Mouse (Mus musculus): ENCODE results near the gene Plpp1.

Plpp1 gene

DNA sequence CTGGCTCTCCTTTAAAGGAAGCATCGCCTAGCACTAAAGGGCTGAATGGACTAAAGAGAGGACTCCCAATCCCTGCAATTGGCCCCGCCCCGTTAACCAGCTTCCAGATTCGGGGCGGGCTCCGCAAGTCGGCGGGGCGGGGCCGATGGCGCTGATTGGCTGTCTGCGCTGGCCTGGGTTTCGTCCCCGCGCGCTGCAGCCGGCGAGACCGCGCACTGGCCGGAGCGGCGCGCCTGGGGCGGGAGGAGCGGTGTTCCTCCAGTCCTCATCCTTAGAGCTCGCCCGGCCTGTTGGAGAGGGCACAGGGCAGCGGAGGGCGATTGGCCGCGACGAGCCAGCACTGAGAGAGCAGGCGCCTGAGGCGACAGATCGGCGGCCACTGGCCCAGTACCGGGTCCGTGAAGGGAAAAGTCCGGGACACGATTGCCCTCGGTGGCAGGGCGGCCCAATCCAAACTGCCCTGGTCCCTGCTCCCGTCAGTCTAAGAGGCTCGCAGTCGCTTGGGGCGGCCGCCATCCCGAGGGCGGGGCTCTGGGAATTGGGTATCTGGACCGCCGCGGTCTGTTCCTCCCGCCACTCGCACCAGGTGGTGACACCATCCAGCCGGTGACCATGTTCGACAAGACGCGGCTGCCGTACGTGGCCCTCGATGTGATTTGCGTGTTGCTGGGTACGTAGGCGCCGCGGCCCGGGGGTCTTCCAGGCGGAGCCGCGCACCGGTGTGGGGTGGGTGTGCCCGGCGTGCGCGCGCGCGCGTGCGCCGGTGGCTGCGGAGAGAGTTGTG lies at the start of gene Plpp1:
Gene Plpp1 (plus strand): TSS at position 196 of the 784 bp plus-strand sequence.
- Histone ChIP-seq H3K27me3 (ENCODE audit: control insufficient read depth, insufficient read depth, low read length, poor library complexity, severe bottlenecking) (no peaks in the 10 kb centered on the region), H3K36me3 (ENCODE audit: control insufficient read depth, insufficient read depth, low read length, poor library complexity, severe bottlenecking) (no peaks in the 10 kb centered on the region)
- peak; percentile 70 for DNase-seq (ENCODE audit: low read depth, low spot score)

DNA sequence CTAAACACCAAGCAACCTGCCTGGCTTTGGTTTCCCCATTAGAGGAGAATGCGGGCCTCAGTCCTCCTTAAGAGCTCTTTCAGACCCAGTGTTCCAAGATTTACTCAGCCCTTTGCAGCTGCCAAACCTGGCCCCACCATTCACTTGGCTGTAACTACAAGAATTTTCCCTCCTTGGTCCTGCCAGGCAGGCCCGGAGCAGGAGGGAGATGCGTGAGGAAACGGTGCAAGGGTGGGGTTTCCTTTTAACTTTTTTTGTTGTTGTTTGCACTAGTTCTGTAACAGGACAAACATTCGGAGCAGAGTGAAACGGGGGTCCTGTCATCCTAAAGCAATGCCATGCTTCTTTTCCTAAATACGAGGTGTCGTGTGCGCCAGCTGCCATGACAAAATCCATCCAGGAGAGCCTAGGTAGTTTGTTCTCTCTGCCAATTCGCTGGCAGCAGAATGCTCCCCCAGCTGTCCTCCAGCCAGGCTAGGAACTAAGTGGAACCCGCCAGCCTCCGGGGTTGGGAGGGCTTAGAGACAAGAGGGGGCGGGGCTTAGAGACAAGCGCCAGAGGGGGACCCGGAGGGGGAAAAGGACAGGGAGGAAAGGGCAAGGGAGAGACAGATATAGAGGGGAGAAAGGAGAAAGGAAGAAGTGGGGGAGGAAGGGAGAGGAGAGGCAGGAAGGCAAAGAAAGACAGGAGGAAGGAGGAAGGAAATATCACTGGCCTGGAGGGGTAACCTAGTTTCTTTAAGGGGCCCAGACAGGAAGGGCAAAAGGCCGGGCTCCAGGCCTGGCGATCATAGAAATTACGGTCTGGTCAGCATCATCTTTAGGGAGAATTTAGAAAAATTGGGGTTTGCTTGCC lies 48.9 kb upstream of the Plpp1 start:
- no peaks in the 10 kb centered on the region for H3K27me3 ChIP-seq (ENCODE audit: control insufficient read depth, insufficient read depth, low read length, poor library complexity, severe bottlenecking)
- peak; percentile 40 for DNase-seq (ENCODE audit: low read depth, low spot score)
- H3K36me3 ChIP-seq (ENCODE audit: control insufficient read depth, insufficient read depth, low read length, poor library complexity, severe bottlenecking) = no peaks in the 10 kb centered on the region

DNA sequence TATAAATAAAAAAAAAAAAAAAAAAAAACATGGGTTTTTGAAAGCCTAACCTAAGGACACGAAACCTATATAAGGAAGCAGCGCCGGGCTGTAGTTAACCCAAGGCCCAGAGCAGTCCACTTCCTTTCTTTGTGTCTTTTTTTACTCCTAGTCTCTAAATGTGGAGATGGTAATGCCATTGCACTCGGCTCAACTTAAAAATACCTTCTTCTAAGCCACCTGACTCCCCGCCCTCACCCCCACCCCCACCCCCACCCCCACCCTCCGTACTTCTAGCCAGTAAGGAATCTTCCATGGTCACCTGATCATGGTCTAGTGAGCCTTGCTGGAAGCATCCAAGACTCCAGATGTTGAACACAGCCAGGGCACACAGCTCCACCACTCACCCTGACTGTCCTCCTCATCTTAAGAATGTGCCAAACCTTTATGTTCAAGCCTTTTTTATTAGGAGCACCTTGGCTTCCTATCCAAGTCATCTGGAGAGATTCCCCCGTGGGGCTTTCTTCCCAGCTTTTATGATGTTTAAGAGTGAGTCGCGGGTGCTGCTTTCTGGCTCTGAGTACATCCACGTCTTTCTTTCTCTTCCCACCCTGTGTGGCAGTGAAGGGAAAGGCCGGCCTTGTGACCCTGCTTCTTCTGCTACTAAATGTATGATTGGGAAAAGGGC lies 48.1 kb upstream of the Plpp1 start:
- Histone ChIP-seq H3K27me3 (ENCODE audit: control insufficient read depth, insufficient read depth, low read length, poor library complexity, severe bottlenecking) (no peaks in the 10 kb centered on the region), H3K36me3 (ENCODE audit: control insufficient read depth, insufficient read depth, low read length, poor library complexity, severe bottlenecking) (no peaks in the 10 kb centered on the region)
- peak; percentile 42 for DNase-seq (ENCODE audit: low read depth, low spot score)

GRCm38 (mm10) chr13:112753522-112753921 lies 47.1 kb upstream of the Plpp1 start:
- Histone ChIP-seq H3K27me3 (ENCODE audit: control insufficient read depth, insufficient read depth, low read length, poor library complexity, severe bottlenecking) (no peaks in the 10 kb centered on the region), H3K36me3 (ENCODE audit: control insufficient read depth, insufficient read depth, low read length, poor library complexity, severe bottlenecking) (no peaks in the 10 kb centered on the region)
- no peak for DNase-seq (ENCODE audit: low read depth, low spot score)

DNA sequence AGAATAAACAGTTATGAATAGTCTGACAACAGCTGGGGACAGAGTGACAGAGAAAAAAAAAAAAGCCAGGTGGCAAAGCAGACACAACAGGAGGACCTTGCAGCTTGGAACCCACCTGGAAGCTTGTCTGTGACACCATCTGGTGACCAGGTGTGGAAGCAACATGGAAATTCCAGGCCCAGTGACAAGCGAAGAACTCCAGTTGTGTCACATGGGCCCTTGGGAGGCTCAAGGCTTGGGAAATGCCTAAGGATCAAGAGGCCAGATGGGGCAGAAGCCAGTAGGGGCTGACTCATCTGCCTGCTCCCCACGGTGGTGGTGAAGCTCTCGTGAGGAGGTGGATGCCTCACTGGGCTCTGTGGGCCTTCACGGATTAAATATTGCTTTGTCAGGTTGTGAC lies 45.7 kb upstream of the Plpp1 start:
- no peaks in the 10 kb centered on the region for H3K27me3 ChIP-seq (ENCODE audit: control insufficient read depth, insufficient read depth, low read length, poor library complexity, severe bottlenecking)
- DNase-seq (ENCODE audit: low read depth, low spot score) = no peak
- H3K36me3 ChIP-seq (ENCODE audit: control insufficient read depth, insufficient read depth, low read length, poor library complexity, severe bottlenecking) = no peaks in the 10 kb centered on the region

- DNase-seq (ENCODE audit: low read depth, low spot score) = no peak
These were observed 45.0 kb upstream of the Plpp1 start for GRCm38 (mm10) chr13:112755507-112756010.

DNA sequence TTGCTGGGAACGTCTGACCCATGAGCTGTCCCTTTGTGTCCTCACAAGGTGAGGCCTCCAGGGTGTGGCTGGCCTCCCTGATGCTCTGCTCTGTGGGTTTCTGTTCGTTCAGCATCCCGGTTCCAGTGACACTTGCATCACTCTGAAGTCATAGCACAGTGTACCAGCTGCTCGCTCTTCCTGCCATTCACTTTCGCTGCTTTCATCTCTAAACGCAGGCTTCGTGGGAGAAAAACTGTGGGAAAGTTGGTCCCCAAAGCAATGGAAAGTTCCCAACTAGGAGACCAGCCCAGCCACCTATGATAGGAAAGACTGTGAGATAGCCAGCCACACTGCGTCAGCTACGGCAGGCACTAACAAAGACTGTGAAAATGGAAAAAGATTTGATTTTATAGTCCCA lies 43.2 kb upstream of the Plpp1 start:
- Histone ChIP-seq H3K36me3 (ENCODE audit: control insufficient read depth, insufficient read depth, low read length, poor library complexity, severe bottlenecking) (no peaks in the 10 kb centered on the region), H3K27me3 (ENCODE audit: control insufficient read depth, insufficient read depth, low read length, poor library complexity, severe bottlenecking) (no peaks in the 10 kb centered on the region)
- DNase-seq (ENCODE audit: low read depth, low spot score) = no peak

More at GRCm38 (mm10) chr13:112755507-112756010, 45.0 kb upstream of the Plpp1 start:
- H3K27me3 ChIP-seq (ENCODE audit: control insufficient read depth, insufficient read depth, low read length, poor library complexity, severe bottlenecking) = no peaks in the 10 kb centered on the region
- no peaks in the 10 kb centered on the region for H3K36me3 ChIP-seq (ENCODE audit: control insufficient read depth, insufficient read depth, low read length, poor library complexity, severe bottlenecking)

DNA sequence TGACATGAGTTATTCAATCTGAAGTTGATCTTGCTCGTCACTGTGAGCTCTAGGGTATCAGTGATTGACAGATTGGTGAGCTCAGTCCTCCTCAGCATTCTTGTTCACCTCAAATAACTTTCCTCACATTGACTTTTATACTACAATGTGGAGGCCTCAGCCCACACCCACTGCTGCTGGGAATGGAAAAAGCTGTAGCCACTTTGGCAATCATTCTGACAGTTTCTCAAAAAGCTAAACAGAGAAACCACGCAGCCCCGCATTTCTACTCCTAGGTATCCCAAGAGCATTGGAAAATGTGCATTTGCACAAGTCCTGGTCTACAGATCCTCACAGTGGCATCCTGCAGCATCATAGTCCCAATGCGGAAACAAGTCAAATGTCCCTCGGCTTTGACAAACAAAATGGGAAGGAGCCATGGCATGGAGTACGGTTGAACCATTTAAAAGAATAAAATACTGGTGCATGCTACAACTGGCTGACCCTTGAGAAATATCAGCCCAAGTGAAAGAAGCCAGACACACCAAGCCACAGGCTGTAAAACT lies 42.0 kb upstream of the Plpp1 start:
- Histone ChIP-seq H3K36me3 (ENCODE audit: control insufficient read depth, insufficient read depth, low read length, poor library complexity, severe bottlenecking) (no peaks in the 10 kb centered on the region), H3K27me3 (ENCODE audit: control insufficient read depth, insufficient read depth, low read length, poor library complexity, severe bottlenecking) (no peaks in the 10 kb centered on the region)
- DNase-seq (ENCODE audit: low read depth, low spot score) = no peak

GRCm38 (mm10) chr13:112759364-112759763 lies 41.2 kb upstream of the Plpp1 start:
- no peaks in the 10 kb centered on the region for H3K27me3 ChIP-seq (ENCODE audit: control insufficient read depth, insufficient read depth, low read length, poor library complexity, severe bottlenecking)
- no peak for DNase-seq (ENCODE audit: low read depth, low spot score)
- no peaks in the 10 kb centered on the region for H3K36me3 ChIP-seq (ENCODE audit: control insufficient read depth, insufficient read depth, low read length, poor library complexity, severe bottlenecking)

GRCm38 (mm10) chr13:112759777-112760537 lies 40.6 kb upstream of the Plpp1 start:
- H3K36me3 ChIP-seq (ENCODE audit: control insufficient read depth, insufficient read depth, low read length, poor library complexity, severe bottlenecking) = no peaks in the 10 kb centered on the region
- no peaks in the 10 kb centered on the region for H3K27me3 ChIP-seq (ENCODE audit: control insufficient read depth, insufficient read depth, low read length, poor library complexity, severe bottlenecking)
- DNase-seq (ENCODE audit: low read depth, low spot score) = no peak

DNA sequence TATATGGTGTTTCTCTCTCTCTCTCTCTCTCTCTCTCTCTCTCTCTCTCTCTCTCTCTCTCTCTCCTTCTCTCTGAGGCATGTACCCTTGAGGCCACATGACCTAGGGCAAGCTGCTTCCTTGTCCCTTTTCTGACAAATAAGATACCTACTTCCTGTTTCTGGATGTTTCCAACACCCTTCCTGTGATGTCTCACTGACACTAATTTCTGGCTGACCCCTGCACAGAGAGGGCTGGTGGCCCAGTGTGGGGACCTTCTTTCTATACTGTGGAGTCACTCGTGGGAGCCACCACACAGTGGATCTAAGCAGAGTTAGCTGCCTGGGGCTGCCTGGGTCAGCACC lies 40.1 kb upstream of the Plpp1 start:
- peak; percentile 31 for DNase-seq (ENCODE audit: low read depth, low spot score)
- Histone ChIP-seq H3K27me3 (ENCODE audit: control insufficient read depth, insufficient read depth, low read length, poor library complexity, severe bottlenecking) (no peaks in the 10 kb centered on the region), H3K36me3 (ENCODE audit: control insufficient read depth, insufficient read depth, low read length, poor library complexity, severe bottlenecking) (no peaks in the 10 kb centered on the region)

GRCm38 (mm10) chr13:112761787-112762186 lies 38.8 kb upstream of the Plpp1 start:
- no peaks in the 10 kb centered on the region for H3K27me3 ChIP-seq (ENCODE audit: control insufficient read depth, insufficient read depth, low read length, poor library complexity, severe bottlenecking)
- DNase-seq (ENCODE audit: low read depth, low spot score) = no peak

DNA sequence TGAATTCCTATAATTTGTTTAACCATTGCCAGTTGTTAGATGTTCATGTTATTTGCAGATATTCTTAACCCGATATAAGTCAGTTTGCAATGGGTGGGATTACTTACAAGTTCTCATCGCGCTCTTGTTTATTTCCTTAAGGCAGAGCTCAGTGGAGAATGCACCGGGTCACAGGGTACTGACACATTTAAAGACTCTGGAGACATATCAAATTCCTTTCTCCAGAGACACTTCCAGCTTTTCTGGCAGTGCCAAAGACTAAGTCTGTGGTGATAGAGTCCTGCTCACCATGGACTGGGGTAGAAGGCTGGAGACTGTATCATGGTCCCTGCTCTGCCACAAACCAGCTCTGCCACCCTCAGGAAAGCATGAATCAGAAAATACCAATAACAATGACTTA lies 38.0 kb upstream of the Plpp1 start:
- no peak for DNase-seq (ENCODE audit: low read depth, low spot score)
- no peaks in the 10 kb centered on the region for H3K27me3 ChIP-seq (ENCODE audit: control insufficient read depth, insufficient read depth, low read length, poor library complexity, severe bottlenecking)
- no peaks in the 10 kb centered on the region for H3K36me3 ChIP-seq (ENCODE audit: control insufficient read depth, insufficient read depth, low read length, poor library complexity, severe bottlenecking)

More at GRCm38 (mm10) chr13:112761787-112762186, 38.8 kb upstream of the Plpp1 start:
- H3K36me3 ChIP-seq (ENCODE audit: control insufficient read depth, insufficient read depth, low read length, poor library complexity, severe bottlenecking) = no peaks in the 10 kb centered on the region

DNA sequence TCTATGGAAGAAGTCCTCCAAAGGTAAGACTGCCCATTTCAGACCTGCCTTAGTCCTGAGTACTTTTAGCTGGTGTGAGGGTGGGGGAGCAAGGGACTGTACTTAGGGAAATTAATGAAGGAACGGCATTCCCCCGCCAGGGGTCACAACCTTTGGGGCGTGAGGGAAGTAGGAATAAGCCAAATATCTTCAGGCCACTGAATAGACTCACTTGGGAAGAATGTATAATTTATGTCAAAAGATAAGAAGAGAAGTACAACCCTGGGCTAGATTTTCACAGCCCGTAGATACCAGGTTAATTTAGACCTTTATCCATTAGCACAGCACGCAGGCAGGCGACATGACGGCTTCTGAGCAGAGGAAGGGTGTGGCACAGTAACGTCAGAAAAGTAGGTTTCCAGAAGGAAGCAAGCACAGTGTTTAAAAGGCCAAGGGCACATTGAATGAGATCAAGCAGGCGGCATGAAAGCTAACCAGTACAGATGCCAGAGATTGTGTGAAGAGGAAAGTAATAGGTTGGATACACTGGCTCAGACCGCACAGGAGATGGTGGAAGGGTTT lies 37.0 kb upstream of the Plpp1 start:
- H3K27me3 ChIP-seq (ENCODE audit: control insufficient read depth, insufficient read depth, low read length, poor library complexity, severe bottlenecking) = no peaks in the 10 kb centered on the region
- DNase-seq (ENCODE audit: low read depth, low spot score) = no peak
- no peaks in the 10 kb centered on the region for H3K36me3 ChIP-seq (ENCODE audit: control insufficient read depth, insufficient read depth, low read length, poor library complexity, severe bottlenecking)

All from splenic B cell, adult 2 months (primary cell).